Mouse (Mus musculus) macrophage (primary cell): ENCODE data around the gene Hs3st2. TPM values are rescaled to one million over a fixed set of nuclear protein-coding genes. Genes with fewer than 3 reads are reported as not detected.
A peak's percentile ranks its signal among the peaks of the same experiment; 100 is the strongest.

Experiments used
- H3K27ac ChIP-seq: fragments of 350-480 bp; formaldehyde crosslinking; 2 replicates; pipeline ENCODE4 v1.9.0; 2021
- H3K36me3 ChIP-seq: fragments of 350-480 bp; formaldehyde crosslinking; 2 replicates; pipeline ENCODE4 v1.9.0; 2021; ENCODE audit errors: inconsistent target
- H3K4me3 ChIP-seq: fragments of 350-480 bp; formaldehyde crosslinking; 2 replicates; pipeline ENCODE4 v1.9.0; 2021; ENCODE audit errors: inconsistent target
- H3K79me2 ChIP-seq: fragments of 350-480 bp; formaldehyde crosslinking; 2 replicates; pipeline ENCODE4 v1.9.0; 2021; ENCODE audit errors: inconsistent target
- WGBS: methylation state at CpG from one replicate; pipeline ENCODE4 v1.1.7; 2026; ENCODE audit warnings: inconsistent platforms; ENCODE audit not compliant: missing documents; 5-methylcytosine and 5-hydroxymethylcytosine counted together
- polyA plus RNA-seq: library from polyadenylated mRNA; stranded (reverse); fragments of 250-400 nt; gene quantifications from 3 replicates; pipeline ENCODE4 v1.2.4, GENCODE M21; 2018; ENCODE audit warnings: inconsistent platforms

The Hs3st2 gene
- polyA plus RNA-seq, 1 experiment from 2014 or later = not detected

- no peaks in the 10 kb centered on the region for H3K36me3 ChIP-seq
- H3K79me2 ChIP-seq = no peaks in the 10 kb centered on the region
- WGBS = 97% methylated on average over 3 of the region's 4 CpGs
- no peak overlapping the region for H3K4me3 ChIP-seq
- H3K27ac ChIP-seq = no peak overlapping the region
Measured at GRCm38 (mm10) chr7:121484590-121484989, 92.9 kb downstream of the Hs3st2 start.

GRCm38 (mm10) chr7:121485266-121485665 is 93.6 kb downstream of the Hs3st2 start:
- no peak overlapping the region for H3K27ac ChIP-seq
- H3K79me2 ChIP-seq = no peaks in the 10 kb centered on the region
- 48% methylated on average over 2 of the region's 2 CpGs for WGBS
- no peak overlapping the region for H3K4me3 ChIP-seq
- no peaks in the 10 kb centered on the region for H3K36me3 ChIP-seq

- Histone ChIP-seq H3K27ac (no peak overlapping the region), H3K79me2 (no peaks in the 10 kb centered on the region), H3K36me3 (no peaks in the 10 kb centered on the region), H3K4me3 (no peak overlapping the region)
- 71% methylated on average over 6 of the region's 6 CpGs for WGBS
Measured at GRCm38 (mm10) chr7:121487291-121487690, 95.6 kb downstream of the Hs3st2 start.

- Histone ChIP-seq H3K36me3 (no peaks in the 10 kb centered on the region), H3K4me3 (no peak overlapping the region), H3K79me2 (no peaks in the 10 kb centered on the region), H3K27ac (no peak overlapping the region)
- 83% methylated on average over 9 of the region's 9 CpGs for WGBS
Measured at GRCm38 (mm10) chr7:121489401-121489800, 97.7 kb downstream of the Hs3st2 start.

- WGBS = 97% methylated on average over 2 of the region's 3 CpGs
- no peaks in the 10 kb centered on the region for H3K36me3 ChIP-seq
- no peaks in the 10 kb centered on the region for H3K79me2 ChIP-seq
- no peak overlapping the region for H3K27ac ChIP-seq
- no peak overlapping the region for H3K4me3 ChIP-seq
Measured at GRCm38 (mm10) chr7:121491455-121492005, 99.9 kb downstream of the Hs3st2 start.

GRCm38 (mm10) chr7:121500516-121500915 is 108.9 kb downstream of the Hs3st2 start:
- Histone ChIP-seq H3K4me3 (no peak overlapping the region), H3K79me2 (no peaks in the 10 kb centered on the region), H3K27ac (no peak overlapping the region), H3K36me3 (no peaks in the 10 kb centered on the region)
- 94% methylated on average over 16 of the region's 17 CpGs for WGBS

GRCm38 (mm10) chr7:121501666-121502065 is 110.0 kb downstream of the Hs3st2 start:
- H3K79me2 ChIP-seq = no peaks in the 10 kb centered on the region
- WGBS = 94% methylated on average over 10 of the region's 10 CpGs
- H3K36me3 ChIP-seq = no peaks in the 10 kb centered on the region
- H3K27ac ChIP-seq = no peak overlapping the region
- no peak overlapping the region for H3K4me3 ChIP-seq

- 27% methylated on average over 3 of the region's 3 CpGs for WGBS
- no peaks in the 10 kb centered on the region for H3K36me3 ChIP-seq
- H3K4me3 ChIP-seq = no peak overlapping the region
- H3K79me2 ChIP-seq = no peaks in the 10 kb centered on the region
- H3K27ac ChIP-seq = peak overlapping the region; percentile 83
Measured at GRCm38 (mm10) chr7:121516727-121517126, 125.1 kb downstream of the Hs3st2 start.

- no peaks in the 10 kb centered on the region for H3K79me2 ChIP-seq
- H3K36me3 ChIP-seq = no peaks in the 10 kb centered on the region
- H3K27ac ChIP-seq = peak overlapping the region; percentile 83
- 2% methylated on average over 3 of the region's 3 CpGs for WGBS
- no peak overlapping the region for H3K4me3 ChIP-seq
Measured at GRCm38 (mm10) chr7:121517165-121517591, 125.5 kb downstream of the Hs3st2 start.

- no peak overlapping the region for H3K4me3 ChIP-seq
- no peaks in the 10 kb centered on the region for H3K79me2 ChIP-seq
- WGBS = 88% methylated on average over 3 of the region's 3 CpGs
- H3K36me3 ChIP-seq = no peaks in the 10 kb centered on the region
- H3K27ac ChIP-seq = no peak overlapping the region
Measured at GRCm38 (mm10) chr7:121522125-121522524, 130.5 kb downstream of the Hs3st2 start.

- 97% methylated on average over 2 of the region's 2 CpGs for WGBS
- Histone ChIP-seq H3K79me2 (no peaks in the 10 kb centered on the region), H3K4me3 (no peak overlapping the region), H3K36me3 (no peaks in the 10 kb centered on the region), H3K27ac (no peak overlapping the region)
Measured at GRCm38 (mm10) chr7:121529023-121529422, 137.4 kb downstream of the Hs3st2 start.

- H3K4me3 ChIP-seq = no peak overlapping the region
- 91% methylated on average over 6 of the region's 6 CpGs for WGBS
- no peak overlapping the region for H3K27ac ChIP-seq
- H3K79me2 ChIP-seq = no peaks in the 10 kb centered on the region
- no peaks in the 10 kb centered on the region for H3K36me3 ChIP-seq
Measured at GRCm38 (mm10) chr7:121533639-121534038, 142.0 kb downstream of the Hs3st2 start.

- Histone ChIP-seq H3K36me3 (no peaks in the 10 kb centered on the region), H3K4me3 (no peak overlapping the region), H3K27ac (no peak overlapping the region), H3K79me2 (no peaks in the 10 kb centered on the region)
- 93% methylated on average over 7 of the region's 7 CpGs for WGBS
Measured at GRCm38 (mm10) chr7:121534386-121534785, 142.7 kb downstream of the Hs3st2 start.

GRCm38 (mm10) chr7:121535987-121536386 is 144.3 kb downstream of the Hs3st2 start:
- 80% methylated on average over 4 of the region's 4 CpGs for WGBS

GRCm38 (mm10) chr7:121539405-121540275 is 148.0 kb downstream of the Hs3st2 start:
- Histone ChIP-seq H3K4me3 (no peak overlapping the region), H3K36me3 (no peaks in the 10 kb centered on the region), H3K27ac (no peak overlapping the region), H3K79me2 (no peaks in the 10 kb centered on the region)
- 52% methylated on average over 19 of the region's 19 CpGs for WGBS

More at GRCm38 (mm10) chr7:121535987-121536386, 144.3 kb downstream of the Hs3st2 start:
- no peak overlapping the region for H3K27ac ChIP-seq
- no peak overlapping the region for H3K4me3 ChIP-seq
- H3K79me2 ChIP-seq = no peaks in the 10 kb centered on the region
- H3K36me3 ChIP-seq = no peaks in the 10 kb centered on the region
